Mouse (Mus musculus) heart, embryonic 13.5 days (tissue): ENCODE data around the gene Gatc. TPM values are rescaled to one million over a fixed set of nuclear protein-coding genes. Genes with fewer than 3 reads are reported as not detected.

Source experiments
- ATAC-seq: fragments of 200-750 bp; cut with Nextera tagmentation; 2 replicates; pipeline ENCODE4 v1.8.0; 2017; ENCODE audit warnings: moderate TSS enrichment; ENCODE audit not compliant: insufficient number of reproducible peaks, low FRiP score, low TSS enrichment; ENCODE audit errors: extremely low read depth
- H3K27ac ChIP-seq: fragments of 300-500 bp; sonication (generic); replicated peaks from 2 replicates; pipeline ENCODE4 v1.5.1; 2015; ENCODE audit warnings: moderate library complexity, mild to moderate bottlenecking, inconsistent platforms
- H3K27me3 ChIP-seq: fragments of 300-500 bp; sonication (generic); replicated peaks from 2 replicates; pipeline ENCODE4 v1.6.1; 2015; ENCODE audit warnings: mild to moderate bottlenecking, inconsistent platforms
- H3K36me3 ChIP-seq: fragments of 300-500 bp; sonication (generic); 2 replicates; pipeline ENCODE4 v1.6.1; 2015; ENCODE audit warnings: mild to moderate bottlenecking, inconsistent platforms
- H3K4me1 ChIP-seq: fragments of 300-500 bp; sonication (generic); 2 replicates; pipeline ENCODE4 v1.6.1; 2015; ENCODE audit warnings: inconsistent platforms
- H3K4me2 ChIP-seq: fragments of 300-500 bp; sonication (generic); 2 replicates; pipeline ENCODE4 v1.6.1; 2015; ENCODE audit warnings: inconsistent platforms, mild to moderate bottlenecking, moderate library complexity
- H3K4me3 ChIP-seq: fragments of 300-500 bp; sonication (generic); 2 replicates; pipeline ENCODE4 v1.5.1; 2015; ENCODE audit warnings: moderate library complexity, mild to moderate bottlenecking, inconsistent platforms
- H3K9ac ChIP-seq: fragments of 300-500 bp; sonication (generic); 2 replicates; pipeline ENCODE4 v1.6.1; 2015; ENCODE audit warnings: inconsistent platforms, mild to moderate bottlenecking, moderate library complexity
- H3K9me3 ChIP-seq: fragments of 300-500 bp; sonication (generic); 2 replicates; pipeline ENCODE4 v1.6.1; 2016; ENCODE audit warnings: inconsistent platforms
- WGBS: fragments of 180-500 bp; shearing (Covaris S2); methylation state at CpG from one replicate; pipeline ENCODE4 v1.1.7; 2015; ENCODE audit warnings: mixed read lengths; 5-methylcytosine and 5-hydroxymethylcytosine counted together
- polyA plus RNA-seq: library from polyadenylated mRNA; unstranded; fragments of >200 nt; fragmentation: Nextera tagmentation; extraction: Ambion mirVana; gene quantifications from 2 replicates; pipeline ENCODE4 v1.2.1, GENCODE M21; 2015

Gatc gene
- polyA plus RNA-seq, 1 experiment from 2014 or later, result 22.0 TPM

GRCm38 (mm10) chr5:115359438-115359837 is 18.5 kb upstream of the Gatc start:
- Histone ChIP-seq H3K9me3 (no peaks in the 10 kb centered on the region), H3K4me3 (no peak overlapping the region), H3K4me1 (no peaks in the 10 kb centered on the region), H3K9ac (no peak overlapping the region), H3K4me2 (no peak overlapping the region), H3K27me3 (peaks cover 17% of the 10 kb centered on the region), H3K27ac (no peak overlapping the region), H3K36me3 (no peaks in the 10 kb centered on the region)
- WGBS, result 82% methylated on average over 8 of the region's 8 CpGs
- ATAC-seq, result no peak

- Histone ChIP-seq H3K4me1 (no peaks in the 10 kb centered on the region), H3K27me3 (peaks cover 17% of the 10 kb centered on the region), H3K9me3 (no peaks in the 10 kb centered on the region), H3K4me3 (no peak overlapping the region), H3K36me3 (no peaks in the 10 kb centered on the region), H3K9ac (no peak overlapping the region), H3K4me2 (peak overlapping the region; percentile 35), H3K27ac (no peak overlapping the region)
- ATAC-seq, result no peak; the same call in 1 of the 2 replicates
- WGBS, result 3% methylated on average over 12 of the region's 12 CpGs
Measured at GRCm38 (mm10) chr5:115358872-115359271, 17.9 kb upstream of the Gatc start.

GRCm38 (mm10) chr5:115355070-115355469 is 14.1 kb upstream of the Gatc start:
- Histone ChIP-seq H3K4me3 (no peak overlapping the region), H3K4me1 (no peaks in the 10 kb centered on the region), H3K9me3 (no peaks in the 10 kb centered on the region; the same call in 1 of the 2 replicates), H3K36me3 (no peaks in the 10 kb centered on the region), H3K9ac (no peak overlapping the region), H3K27me3 (peaks cover 7% of the 10 kb centered on the region; the same call in 1 of the 2 replicates), H3K27ac (no peak overlapping the region), H3K4me2 (no peak overlapping the region)
- ATAC-seq, result no peak
- WGBS, result 49% methylated on average over 13 of the region's 13 CpGs

GRCm38 (mm10) chr5:115351348-115351747 is 10.4 kb upstream of the Gatc start:
- peaks cover 9% of the 10 kb centered on the region for H3K36me3 ChIP-seq
- WGBS, result 71% methylated on average over 5 of the region's 5 CpGs
- ATAC-seq, result no peak

GRCm38 (mm10) chr5:115349225-115349555 is 8.2 kb upstream of the Gatc start:
- Histone ChIP-seq H3K4me2 (peak overlapping the region; percentile 88), H3K27me3 (no peaks in the 10 kb centered on the region), H3K4me1 (peaks cover 25% of the 10 kb centered on the region), H3K27ac (peak overlapping the region; percentile 83), H3K4me3 (peak overlapping the region; percentile 83), H3K36me3 (peaks cover 31% of the 10 kb centered on the region), H3K9ac (peak overlapping the region; percentile 86), H3K9me3 (no peaks in the 10 kb centered on the region; the same call in 1 of the 2 replicates)
- WGBS, result under 1% methylated on average over 18 of the region's 18 CpGs
- no peak for ATAC-seq

More at GRCm38 (mm10) chr5:115351348-115351747, 10.4 kb upstream of the Gatc start:
- Histone ChIP-seq H3K4me3 (no peak overlapping the region), H3K27me3 (peaks cover 7% of the 10 kb centered on the region; the same call in 1 of the 2 replicates), H3K9ac (no peak overlapping the region), H3K27ac (no peak overlapping the region), H3K9me3 (no peaks in the 10 kb centered on the region; the same call in 1 of the 2 replicates), H3K4me1 (peaks cover 21% of the 10 kb centered on the region), H3K4me2 (no peak overlapping the region)

- Histone ChIP-seq H3K4me3 (peak within 1 kb of the TSS; percentile 83), H3K9ac (peak within 1 kb of the TSS; percentile 94), H3K27me3 (no peaks in the 10 kb centered on the region), H3K36me3 (peaks cover 36% of the 10 kb centered on the region), H3K9me3 (no peaks in the 10 kb centered on the region; the same call in 1 of the 2 replicates), H3K4me1 (peaks cover 25% of the 10 kb centered on the region), H3K4me2 (peak within 1 kb of the TSS; percentile 90), H3K27ac (peak within 1 kb of the TSS; percentile 83)
- WGBS, result under 1% methylated on average over 74 of the region's 74 CpGs
- ATAC-seq, result peak; percentile 92
Measured at GRCm38 (mm10) chr5:115348546-115349224, 7.7 kb upstream of the Gatc start, which contains the start of gene Cox6a1. TSS of gene Cox6a1 (minus strand) at chr5:115348981.

GRCm38 (mm10) chr5:115347564-115347963 is 6.6 kb upstream of the Gatc start:
- H3K27me3 ChIP-seq, result no peaks in the 10 kb centered on the region
- H3K4me1 ChIP-seq, result peaks cover 27% of the 10 kb centered on the region
- H3K27ac ChIP-seq, result peak overlapping the region; percentile 73; the same call in 1 of the 2 replicates
- H3K36me3 ChIP-seq, result peaks cover 47% of the 10 kb centered on the region
- WGBS, result under 1% methylated on average over 5 of the region's 5 CpGs
- H3K9me3 ChIP-seq, result no peaks in the 10 kb centered on the region; the same call in 1 of the 2 replicates
- peak overlapping the region; percentile 94 for H3K9ac ChIP-seq
- peak overlapping the region; percentile 90 for H3K4me2 ChIP-seq
- ATAC-seq, result no peak
- H3K4me3 ChIP-seq, result peak overlapping the region; percentile 83

- 10% methylated on average over 36 of the region's 36 CpGs for WGBS
- H3K4me1 ChIP-seq, result peaks cover 30% of the 10 kb centered on the region
- peak overlapping the region; percentile 75 for H3K4me2 ChIP-seq
- peak overlapping the region; percentile 82 for H3K27ac ChIP-seq
- H3K9ac ChIP-seq, result peak overlapping the region; percentile 92
- H3K9me3 ChIP-seq, result no peaks in the 10 kb centered on the region
- ATAC-seq, result peak; percentile 22; the same call in 1 of the 2 replicates
- H3K36me3 ChIP-seq, result peaks cover 53% of the 10 kb centered on the region
- peak overlapping the region; percentile 94 for H3K4me3 ChIP-seq
- H3K27me3 ChIP-seq, result no peaks in the 10 kb centered on the region
Measured at GRCm38 (mm10) chr5:115341314-115342165, 562 bp upstream of the Gatc start.

GRCm38 (mm10) chr5:115340007-115340406 is 971 bp downstream of the Gatc start:
- H3K4me1 ChIP-seq, result peaks cover 25% of the 10 kb centered on the region
- 21% methylated on average over 7 of the region's 7 CpGs for WGBS
- no peak overlapping the region for H3K27ac ChIP-seq
- no peak for ATAC-seq
- peak overlapping the region; percentile 92 for H3K9ac ChIP-seq
- peaks cover 53% of the 10 kb centered on the region for H3K36me3 ChIP-seq
- no peaks in the 10 kb centered on the region for H3K27me3 ChIP-seq
- peak overlapping the region; percentile 94 for H3K4me3 ChIP-seq
- no peaks in the 10 kb centered on the region for H3K9me3 ChIP-seq
- H3K4me2 ChIP-seq, result peak overlapping the region; percentile 75

GRCm38 (mm10) chr5:115333626-115334025 is 7.4 kb downstream of the Gatc start:
- Histone ChIP-seq H3K4me1 (peaks cover 50% of the 10 kb centered on the region), H3K27me3 (no peaks in the 10 kb centered on the region), H3K27ac (peak overlapping the region; percentile 46), H3K9ac (0 out of 2 replicates have a peak overlapping the region, but pooled peaks have one; percentile 13), H3K4me3 (no peak overlapping the region), H3K9me3 (no peaks in the 10 kb centered on the region), H3K4me2 (0 out of 2 replicates have a peak overlapping the region, but pooled peaks have one; percentile 0), H3K36me3 (peaks cover 83% of the 10 kb centered on the region)
- no peak for ATAC-seq
- WGBS, result 44% methylated on average over 3 of the region's 3 CpGs

- 65% methylated on average over 9 of the region's 9 CpGs for WGBS
- no peaks in the 10 kb centered on the region for H3K27me3 ChIP-seq
- no peak overlapping the region; the same call in 1 of the 2 replicates for H3K9ac ChIP-seq
- H3K4me3 ChIP-seq, result 0 out of 2 replicates have a peak overlapping the region, but pooled peaks have one; percentile 1
- no peak for ATAC-seq
- H3K4me1 ChIP-seq, result peaks cover 61% of the 10 kb centered on the region
- no peaks in the 10 kb centered on the region for H3K9me3 ChIP-seq
- H3K27ac ChIP-seq, result peak overlapping the region; percentile 54; the same call in 1 of the 2 replicates
- 0 out of 2 replicates have a peak overlapping the region, but pooled peaks have one; percentile 13 for H3K4me2 ChIP-seq
- peaks cover 68% of the 10 kb centered on the region for H3K36me3 ChIP-seq
Measured at GRCm38 (mm10) chr5:115330955-115331354, 10.0 kb downstream of the Gatc start.
